Mouse (Mus musculus): ENCODE measurements around the gene Zbtb40.
A peak's percentile ranks its signal among the peaks of the same experiment; 100 is the strongest.

The Zbtb40 gene

GRCm38 (mm10) chr4:136934746-136935613, 113.6 kb downstream of the Zbtb40 start:
- DNase-seq (ENCODE audit: low read depth) = peak; percentile 16

GRCm38 (mm10) chr4:136930474-136930873, 118.1 kb downstream of the Zbtb40 start:
- peak; percentile 92 for DNase-seq (ENCODE audit: low read depth)
